Mouse (Mus musculus): ENCODE measurements around the gene Kdm1a. TPM values are rescaled to one million over a fixed set of nuclear protein-coding genes. Genes with fewer than 3 reads are reported as not detected.

The Kdm1a gene
- polyA plus RNA-seq, 1 experiment = 29.9 TPM

DNA sequence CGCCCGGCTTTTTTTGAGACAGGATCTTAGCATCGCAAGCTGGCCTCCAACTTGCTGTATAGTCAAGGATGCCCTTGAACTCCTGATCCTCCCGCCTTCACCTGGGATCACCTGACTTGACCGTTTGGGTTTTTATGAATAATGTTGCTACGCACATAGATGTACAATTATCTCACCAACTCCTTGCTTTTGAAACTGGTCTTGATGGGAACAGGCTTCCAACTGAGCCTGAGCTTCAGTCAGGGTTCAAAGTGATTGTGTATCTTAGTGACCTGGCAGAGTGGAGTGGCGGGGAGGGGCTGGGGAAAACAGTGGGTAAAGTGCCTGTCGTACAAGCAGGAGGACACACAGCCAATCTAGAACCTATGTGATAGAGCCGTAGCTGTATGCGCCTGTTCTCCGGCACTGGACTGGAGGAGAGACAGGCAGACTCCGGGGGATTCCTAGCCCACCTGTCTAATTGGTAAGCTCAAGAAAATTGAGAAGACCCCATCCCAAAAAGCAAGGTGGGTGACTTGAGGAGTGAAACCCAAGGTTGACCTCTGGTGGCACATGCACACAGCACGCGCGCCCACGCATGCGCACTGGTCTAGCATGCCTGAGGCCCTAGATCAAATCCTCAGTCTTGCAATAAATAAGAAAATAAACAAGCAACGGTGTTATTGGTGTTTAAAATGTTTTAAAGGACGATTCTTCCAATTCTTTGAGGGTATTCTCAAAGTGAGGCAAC, 3.4 kb upstream of the Kdm1a start:
- H3K4me3 ChIP-seq (ENCODE audit: insufficient read depth, low read length) = no peak overlapping the region
- TF ChIP-seq POLR2A (IDR thresholded peaks at IDR 0.05; ENCODE audit: borderline replicate concordance, low read depth, low read length) (no peak), CTCF (IDR thresholded peaks at IDR 0.05; ENCODE audit: low read depth, low read length) (no peak)
- no peak overlapping the region for H3K27ac ChIP-seq (ENCODE audit: insufficient read depth, low read depth, low read length)
- H3K4me1 ChIP-seq (ENCODE audit: control insufficient read depth, insufficient read depth, low read length) = no peaks in the 10 kb centered on the region

DNA sequence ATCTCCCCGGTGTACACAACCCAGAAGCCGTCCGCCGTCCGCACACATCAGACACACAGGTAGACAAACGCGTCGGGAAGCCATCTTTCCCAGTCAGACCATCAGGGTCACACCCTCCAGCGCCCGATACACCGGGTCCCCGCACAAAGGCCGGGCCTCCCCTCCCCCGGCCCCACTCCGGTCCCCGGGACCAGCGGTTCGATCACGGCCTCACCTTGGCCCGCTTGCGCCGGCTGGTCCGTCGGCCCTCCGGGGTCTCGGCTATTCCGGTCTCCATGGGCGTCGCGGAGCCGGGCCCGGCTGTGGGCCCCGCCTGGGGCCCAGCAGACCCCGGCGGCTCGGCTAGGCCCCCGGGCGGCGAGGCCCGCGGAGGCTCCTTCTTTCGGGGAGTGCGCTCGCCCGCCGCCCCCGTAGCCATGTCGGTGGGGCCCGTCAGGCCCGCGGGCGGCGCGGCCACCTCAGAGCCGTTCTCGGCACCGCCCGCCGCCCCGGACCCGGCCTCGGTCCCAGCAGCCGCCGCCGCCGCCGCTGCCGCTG, 437 bp downstream of the Kdm1a start:
- Histone ChIP-seq H3K4me3 (ENCODE audit: insufficient read depth, low read length) (peak overlapping the region; percentile 94), H3K4me1 (ENCODE audit: control insufficient read depth, insufficient read depth, low read length) (peaks cover 11% of the 10 kb centered on the region), H3K27ac (ENCODE audit: insufficient read depth, low read depth, low read length) (peak overlapping the region; percentile 34; the same call in 1 of the 2 replicates)
- TF ChIP-seq POLR2A (IDR thresholded peaks at IDR 0.05; ENCODE audit: borderline replicate concordance, low read depth, low read length) (no peak), CTCF (IDR thresholded peaks at IDR 0.05; ENCODE audit: low read depth, low read length) (no peak)

DNA sequence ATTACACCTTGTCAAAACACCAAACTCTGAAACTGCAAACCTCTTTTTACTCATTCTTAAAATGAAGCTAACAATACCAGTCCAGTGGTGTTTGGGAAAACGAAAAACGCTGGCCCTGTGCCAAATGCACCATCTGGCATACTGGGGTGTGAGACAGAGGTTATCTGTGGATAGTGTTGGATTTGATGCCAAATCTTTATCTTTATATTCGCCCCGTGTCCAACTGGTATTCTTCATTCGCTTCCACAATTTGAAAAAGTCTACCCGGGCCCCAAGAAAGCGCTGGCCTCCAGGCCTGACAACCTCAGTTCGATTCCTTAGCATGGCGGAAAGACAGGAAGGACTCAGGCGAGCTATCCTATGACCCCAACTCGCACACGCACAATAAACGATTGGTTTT, 1.0 kb downstream of the Kdm1a start:
- Histone ChIP-seq H3K27ac (ENCODE audit: insufficient read depth, low read depth, low read length) (no peak overlapping the region), H3K4me1 (ENCODE audit: control insufficient read depth, insufficient read depth, low read length) (peaks cover 13% of the 10 kb centered on the region), H3K4me3 (ENCODE audit: insufficient read depth, low read length) (peak overlapping the region; percentile 94)
- TF ChIP-seq POLR2A (IDR thresholded peaks at IDR 0.05; ENCODE audit: borderline replicate concordance, low read depth, low read length) = no peak
- TF ChIP-seq CTCF (IDR thresholded peaks at IDR 0.05; ENCODE audit: low read depth, low read length) = no peak

DNA sequence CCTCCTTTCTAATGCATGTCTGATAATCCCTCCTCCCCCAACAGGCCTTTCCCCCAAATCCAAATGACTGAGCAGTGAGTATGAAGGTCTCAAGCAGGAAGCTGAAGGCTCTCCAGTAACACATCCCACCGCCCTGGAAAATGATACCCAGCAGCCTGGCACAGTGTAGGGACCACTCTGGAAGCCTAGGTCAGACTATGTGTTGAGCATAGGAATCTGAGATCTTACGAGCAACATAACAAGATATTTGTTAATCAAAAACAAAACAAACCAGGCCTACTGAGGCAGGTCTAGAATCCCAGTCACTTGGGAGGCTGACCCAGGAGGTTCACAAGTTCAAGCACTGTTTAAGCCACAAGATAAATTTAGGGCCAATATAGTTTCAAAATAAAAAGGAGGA, 2.0 kb downstream of the Kdm1a start:
- Histone ChIP-seq H3K4me3 (ENCODE audit: insufficient read depth, low read length) (no peak overlapping the region), H3K27ac (ENCODE audit: insufficient read depth, low read depth, low read length) (no peak overlapping the region)
- TF ChIP-seq CTCF (IDR thresholded peaks at IDR 0.05; ENCODE audit: low read depth, low read length) = no peak
- TF ChIP-seq POLR2A (IDR thresholded peaks at IDR 0.05; ENCODE audit: borderline replicate concordance, low read depth, low read length) = no peak

GRCm38 (mm10) chr4:136599869-136600268, 2.7 kb downstream of the Kdm1a start:
- Histone ChIP-seq H3K4me3 (ENCODE audit: insufficient read depth, low read length) (no peak overlapping the region), H3K27ac (ENCODE audit: insufficient read depth, low read depth, low read length) (no peak overlapping the region)
- TF ChIP-seq CTCF (IDR thresholded peaks at IDR 0.05; ENCODE audit: low read depth, low read length) (no peak), POLR2A (IDR thresholded peaks at IDR 0.05; ENCODE audit: borderline replicate concordance, low read depth, low read length) (no peak)

More for the DNA sequence above, 2.0 kb downstream of the Kdm1a start:
- H3K4me1 ChIP-seq (ENCODE audit: control insufficient read depth, insufficient read depth, low read length) = peaks cover 16% of the 10 kb centered on the region

GRCm38 (mm10) chr4:136598268-136598876, 4.2 kb downstream of the Kdm1a start:
- Histone ChIP-seq H3K4me3 (ENCODE audit: insufficient read depth, low read length) (no peak overlapping the region), H3K4me1 (ENCODE audit: control insufficient read depth, insufficient read depth, low read length) (peaks cover 19% of the 10 kb centered on the region), H3K27ac (ENCODE audit: insufficient read depth, low read depth, low read length) (no peak overlapping the region)
- no peak for TF ChIP-seq CTCF (IDR thresholded peaks at IDR 0.05; ENCODE audit: low read depth, low read length)
- TF ChIP-seq POLR2A (IDR thresholded peaks at IDR 0.05; ENCODE audit: borderline replicate concordance, low read depth, low read length) = no peak

More at GRCm38 (mm10) chr4:136599869-136600268, 2.7 kb downstream of the Kdm1a start:
- H3K4me1 ChIP-seq (ENCODE audit: control insufficient read depth, insufficient read depth, low read length) = peaks cover 16% of the 10 kb centered on the region

DNA sequence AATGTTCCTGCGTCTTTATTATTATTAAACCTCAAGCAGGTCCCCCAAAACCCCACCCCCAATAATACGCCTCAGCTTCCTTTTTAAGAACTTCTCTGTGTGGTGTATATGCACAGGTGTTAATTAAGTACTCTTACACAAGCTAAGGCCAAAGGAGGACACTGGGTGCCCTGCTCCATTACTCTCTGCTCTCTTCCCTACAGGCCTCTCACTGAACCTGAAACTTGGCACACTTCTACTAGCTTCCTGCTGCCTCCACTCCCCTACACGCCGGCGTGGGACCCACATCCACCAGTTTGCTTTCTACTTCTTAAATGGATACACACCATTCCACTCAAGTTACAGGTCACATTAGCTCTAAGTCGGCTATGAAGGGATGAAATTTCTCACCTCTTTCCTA, 7.3 kb downstream of the Kdm1a start:
- Histone ChIP-seq H3K27ac (ENCODE audit: insufficient read depth, low read depth, low read length) (no peak overlapping the region), H3K4me3 (ENCODE audit: insufficient read depth, low read length) (no peak overlapping the region), H3K4me1 (ENCODE audit: control insufficient read depth, insufficient read depth, low read length) (peaks cover 13% of the 10 kb centered on the region)
- no peak for TF ChIP-seq POLR2A (IDR thresholded peaks at IDR 0.05; ENCODE audit: borderline replicate concordance, low read depth, low read length)
- TF ChIP-seq CTCF (IDR thresholded peaks at IDR 0.05; ENCODE audit: low read depth, low read length) = no peak

- peaks cover 13% of the 10 kb centered on the region for H3K4me1 ChIP-seq (ENCODE audit: control insufficient read depth, insufficient read depth, low read length)
Measured at GRCm38 (mm10) chr4:136594006-136594405, 8.5 kb downstream of the Kdm1a start.

GRCm38 (mm10) chr4:136592111-136592510, 10.4 kb downstream of the Kdm1a start:
- Histone ChIP-seq H3K4me1 (ENCODE audit: control insufficient read depth, insufficient read depth, low read length) (peaks cover 13% of the 10 kb centered on the region), H3K4me3 (ENCODE audit: insufficient read depth, low read length) (no peak overlapping the region), H3K27ac (ENCODE audit: insufficient read depth, low read depth, low read length) (no peak overlapping the region)
- no peak for TF ChIP-seq POLR2A (IDR thresholded peaks at IDR 0.05; ENCODE audit: borderline replicate concordance, low read depth, low read length)
- TF ChIP-seq CTCF (IDR thresholded peaks at IDR 0.05; ENCODE audit: low read depth, low read length) = no peak

More at GRCm38 (mm10) chr4:136594006-136594405, 8.5 kb downstream of the Kdm1a start:
- no peak overlapping the region for H3K27ac ChIP-seq (ENCODE audit: insufficient read depth, low read depth, low read length)
- no peak for TF ChIP-seq CTCF (IDR thresholded peaks at IDR 0.05; ENCODE audit: low read depth, low read length)
- no peak for TF ChIP-seq POLR2A (IDR thresholded peaks at IDR 0.05; ENCODE audit: borderline replicate concordance, low read depth, low read length)
- H3K4me3 ChIP-seq (ENCODE audit: insufficient read depth, low read length) = no peak overlapping the region

DNA sequence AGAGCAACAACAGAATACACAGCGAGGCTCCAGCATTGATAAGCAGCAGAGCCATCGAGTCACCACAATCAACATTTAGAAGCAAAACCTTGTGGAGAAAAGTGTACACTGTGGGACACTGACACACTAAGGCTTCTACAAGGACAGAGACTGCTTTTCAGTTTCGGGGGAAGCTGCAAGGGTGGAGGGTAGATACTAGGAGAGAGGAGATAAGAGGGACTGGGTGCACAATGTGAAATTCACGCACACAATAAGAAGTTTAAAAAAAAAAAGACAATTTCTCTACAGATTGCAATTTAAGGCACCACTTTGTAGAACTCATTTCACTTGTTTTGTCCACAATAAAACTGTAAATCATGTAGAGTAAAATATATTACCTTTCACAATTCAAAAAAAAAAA, 14.5 kb downstream of the Kdm1a start:
- Histone ChIP-seq H3K4me1 (ENCODE audit: control insufficient read depth, insufficient read depth, low read length) (peaks cover 13% of the 10 kb centered on the region), H3K4me3 (ENCODE audit: insufficient read depth, low read length) (no peak overlapping the region), H3K27ac (ENCODE audit: insufficient read depth, low read depth, low read length) (no peak overlapping the region)
- TF ChIP-seq CTCF (IDR thresholded peaks at IDR 0.05; ENCODE audit: low read depth, low read length) = no peak
- no peak for TF ChIP-seq POLR2A (IDR thresholded peaks at IDR 0.05; ENCODE audit: borderline replicate concordance, low read depth, low read length)

All from bone marrow macrophage, adult 2 months (primary cell).